Mouse (Mus musculus): ENCODE measurements around the gene Aacs.

DNA sequence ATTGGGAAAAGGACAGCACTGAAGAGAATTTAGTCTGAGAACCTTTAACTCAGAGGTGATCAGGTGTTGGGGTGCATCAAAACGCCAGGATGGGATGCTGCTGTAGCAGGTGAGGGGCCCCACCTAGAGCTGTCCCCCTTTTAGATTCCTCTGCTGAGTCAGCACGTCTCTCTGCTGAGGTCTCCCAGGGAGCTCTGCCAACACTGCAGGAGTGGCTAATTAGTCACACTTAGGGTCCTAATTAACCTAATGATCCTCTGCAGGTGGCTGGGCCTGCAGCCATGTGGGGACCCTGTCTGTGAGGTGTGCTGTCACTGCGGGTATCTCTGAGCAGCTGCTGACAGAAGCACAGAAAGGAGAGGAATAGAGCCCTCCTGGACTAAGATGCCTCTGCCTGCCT is 26.6 kb downstream of the Aacs start:
- TF ChIP-seq GATA1 (IDR thresholded peaks at IDR 0.05; ENCODE audit: borderline replicate concordance, low read length): no peak
- no peak for TF ChIP-seq FLI1 (IDR thresholded peaks at IDR 0.05; ENCODE audit: low read length)
